Mouse (Mus musculus) E14TG2a.4 (cell line): ENCODE measurements at regions not wholly inside any gene's neighbourhood (a gene's known extent, or its start where the extent isn't known, plus 50 kb on each side); places are given as distances from the start of the nearest gene placed in this dataset.

Experiments used
- CTCF ChIP-seq: conservative IDR thresholded peaks from 2 replicates; pipeline ENCODE4 v1.5.1; 2014; ENCODE audit warnings: low read length
- NANOG ChIP-seq: IDR thresholded peaks from 2 replicates; pipeline ENCODE4 v1.6.1; 2014; ENCODE audit warnings: borderline replicate concordance, low read length, mixed read lengths
- POU5F1 ChIP-seq: IDR thresholded peaks from 2 replicates; pipeline ENCODE4 v1.6.1; 2014; ENCODE audit warnings: low read length, borderline replicate concordance

- TF ChIP-seq CTCF (no peak), NANOG (no peak), POU5F1 (no peak)
These were observed 173.2 kb upstream of the Tcf21 start for GRCm38 (mm10) chr10:22993158-22993557.
